Mouse (Mus musculus) heart, embryonic 12.5 days (tissue): Measurements from ENCODE around the gene She. TPM values are rescaled to one million over a fixed set of nuclear protein-coding genes. Genes with fewer than 3 reads are reported as not detected.

Source experiments
- ATAC-seq: fragments of 200-750 bp; cut with Nextera tagmentation; 2 replicates; pipeline ENCODE4 v1.8.0; 2017; ENCODE audit warnings: moderate TSS enrichment, moderate library complexity; ENCODE audit not compliant: insufficient number of reproducible peaks, low FRiP score
- H3K27ac ChIP-seq: fragments of 300-500 bp; sonication (generic); 2 replicates; pipeline ENCODE4 v1.5.1; 2016; ENCODE audit warnings: mild to moderate bottlenecking, moderate library complexity; ENCODE audit not compliant: poor library complexity, severe bottlenecking
- H3K27me3 ChIP-seq: fragments of 300-500 bp; sonication (generic); replicated peaks from 2 replicates; pipeline ENCODE4 v1.6.1; 2016; ENCODE audit warnings: mild to moderate bottlenecking, moderate library complexity
- H3K36me3 ChIP-seq: fragments of 300-500 bp; sonication (generic); 2 replicates; pipeline ENCODE4 v1.6.1; 2016; ENCODE audit warnings: mild to moderate bottlenecking, moderate library complexity
- H3K4me1 ChIP-seq: fragments of 300-500 bp; sonication (generic); replicated peaks from 2 replicates; pipeline ENCODE4 v1.6.1; 2016; ENCODE audit warnings: mild to moderate bottlenecking
- H3K4me2 ChIP-seq: fragments of 300-500 bp; sonication (generic); 2 replicates; pipeline ENCODE4 v1.6.1; 2016; ENCODE audit warnings: mild to moderate bottlenecking, moderate library complexity
- H3K4me3 ChIP-seq: fragments of 300-500 bp; sonication (generic); 2 replicates; pipeline ENCODE4 v1.5.1; 2016; ENCODE audit warnings: mild to moderate bottlenecking
- H3K9ac ChIP-seq: fragments of 300-500 bp; sonication (generic); 2 replicates; pipeline ENCODE4 v1.6.1; 2016; ENCODE audit warnings: mild to moderate bottlenecking, moderate library complexity
- H3K9me3 ChIP-seq: fragments of 300-500 bp; sonication (generic); replicated peaks from 2 replicates; pipeline ENCODE4 v1.6.1; 2016; ENCODE audit warnings: mild to moderate bottlenecking, moderate library complexity
- WGBS: fragments of 180-500 bp; shearing (Covaris S2); methylation state at CpG from one replicate; pipeline ENCODE4 v1.1.7; 2016; 5-methylcytosine and 5-hydroxymethylcytosine counted together
- polyA plus RNA-seq: library from polyadenylated mRNA; unstranded; fragments of >200 nt; fragmentation: Nextera tagmentation; extraction: Ambion mirVana; gene quantifications from 2 replicates; pipeline ENCODE4 v1.2.1, GENCODE M21; 2016

The She gene
- polyA plus RNA-seq, 1 experiment from 2014 or later = 9.6 TPM

GRCm38 (mm10) chr3:89907846-89908245 is 76.7 kb downstream of the She start:
- Histone ChIP-seq H3K4me3 (no peak overlapping the region), H3K4me1 (peaks cover 12% of the 10 kb centered on the region; the same call in 1 of the 2 replicates), H3K36me3 (no peaks in the 10 kb centered on the region), H3K27me3 (peaks cover 42% of the 10 kb centered on the region), H3K4me2 (no peak overlapping the region), H3K9me3 (no peaks in the 10 kb centered on the region), H3K9ac (no peak overlapping the region), H3K27ac (no peak overlapping the region)
- no peak for ATAC-seq
- WGBS = 80% methylated on average over 3 of the region's 3 CpGs

Other genes with a start within 250 kb of the She start
- gene Adar, start 116.3 kb upstream of the She start, polyA plus RNA-seq = 11.6 and 11.7 TPM in 2 replicates
- 0.32 and 0.36 TPM in 2 replicates for gene Chrnb2, start 66.7 kb upstream of the She start, polyA plus RNA-seq
- 13.4 and 14.4 TPM in 2 replicates for gene Ube2q1, start 57.8 kb upstream of the She start, polyA plus RNA-seq
- 0.47 and 0.59 TPM in 2 replicates for gene Il6ra, start 81.8 kb downstream of the She start, polyA plus RNA-seq
- gene Atp8b2, start 132.1 kb downstream of the She start, polyA plus RNA-seq = 20.0 and 20.8 TPM in 2 replicates
- gene Hax1, start 167.4 kb downstream of the She start, polyA plus RNA-seq = 79.4 and 85.4 TPM in 2 replicates
- 136 and 141 TPM in 2 replicates for gene 4933434E20Rik, start 220.3 kb downstream of the She start, polyA plus RNA-seq
- 178 and 200 TPM in 2 replicates for gene Ubap2l, start 221.3 kb downstream of the She start, polyA plus RNA-seq
- gene Tpm3, start 241.3 kb downstream of the She start, polyA plus RNA-seq = 335 and 344 TPM in 2 replicates